Mouse (Mus musculus) liver, embryonic 14.5 days (tissue): ENCODE measurements around the gene Prss33. TPM values are rescaled to one million over a fixed set of nuclear protein-coding genes. Genes with fewer than 3 reads are reported as not detected.
A peak's percentile ranks its signal among the peaks of the same experiment; 100 is the strongest.

ENCODE experiments used
- ATAC-seq: fragments of 200-750 bp; cut with Nextera tagmentation; 2 replicates; pipeline ENCODE4 v1.8.0; 2017; ENCODE audit warnings: moderate number of reproducible peaks, mild to moderate bottlenecking, moderate library complexity; ENCODE audit not compliant: insufficient read depth
- DNase-seq, 3 experiments: peaks; one replicate each; pipeline ENCODE4 v3.0.0-alpha.2; 2012 to 2013; ENCODE audit warnings: low read depth in 3 of 3, low spot score in 3 of 3
- H3K27ac ChIP-seq: fragments of 300-500 bp; sonication (generic); 2 replicates; pipeline ENCODE4 v1.5.1; 2014; ENCODE audit warnings: moderate library complexity, mild to moderate bottlenecking, control low read depth, inconsistent platforms
- H3K27me3 ChIP-seq: fragments of 300-500 bp; sonication (generic); 2 replicates; pipeline ENCODE4 v1.6.1; 2014; ENCODE audit warnings: mild to moderate bottlenecking, low read length, moderate library complexity; ENCODE audit not compliant: control insufficient read depth, insufficient read depth
- H3K36me3 ChIP-seq: fragments of 300-500 bp; sonication (generic); replicated peaks from 2 replicates; pipeline ENCODE4 v1.6.1; 2014; ENCODE audit warnings: low read depth; ENCODE audit not compliant: control insufficient read depth, insufficient read depth
- H3K4me1 ChIP-seq, 2 experiments: fragments of 200-500 bp in 1 of 2; fragments of 300-500 bp in 1 of 2; sonication (generic) in 1 of 2; replicated peaks; 2 replicates each; pipeline ENCODE4 v1.6.1; 2012 to 2014; ENCODE audit warnings: antibody characterized with exemption in 1 of 2, inconsistent platforms in 1 of 2, low read length in 1 of 2; ENCODE audit not compliant: control insufficient read depth in 2 of 2, insufficient read depth in 2 of 2
- H3K4me2 ChIP-seq: fragments of 300-500 bp; sonication (generic); 2 replicates; pipeline ENCODE4 v1.6.1; 2014; ENCODE audit warnings: low read depth, mild to moderate bottlenecking, control low read depth, moderate library complexity
- H3K4me3 ChIP-seq, 2 experiments: fragments of 200-500 bp in 1 of 2; fragments of 300-500 bp in 1 of 2; sonication (generic) in 1 of 2; 2 replicates each; pipeline ENCODE4 v1.5.1; 2012 to 2014; ENCODE audit warnings: low read depth in 2 of 2, low read length in 2 of 2, mild to moderate bottlenecking in 2 of 2, control low read depth in 1 of 2, inconsistent platforms in 1 of 2, moderate library complexity in 1 of 2; ENCODE audit not compliant: insufficient read depth in 1 of 2
- H3K9ac ChIP-seq: fragments of 300-500 bp; sonication (generic); replicated peaks from 2 replicates; pipeline ENCODE4 v1.6.1; 2014; ENCODE audit warnings: mild to moderate bottlenecking, control low read depth, moderate library complexity
- H3K9me3 ChIP-seq: fragments of 300-500 bp; sonication (generic); 2 replicates; pipeline ENCODE4 v1.6.1; 2016; ENCODE audit warnings: low read length, mixed read lengths; ENCODE audit not compliant: control insufficient read depth
- CTCF ChIP-seq: IDR thresholded peaks from 2 replicates; pipeline ENCODE4 v1.5.1; 2016; ENCODE audit warnings: antibody characterized with exemption, low read depth, control low read depth
- EP300 ChIP-seq: IDR thresholded peaks from 2 replicates; pipeline ENCODE4 v1.6.1; 2016; ENCODE audit warnings: antibody characterized with exemption, low read depth
- WGBS: fragments of 180-500 bp; shearing (Covaris S2); extraction: QIAGEN DNeasy Blood & Tissue Kit; methylation state at CpG from one replicate; pipeline ENCODE4 v1.1.7; 2014; ENCODE audit not compliant: insufficient replicate concordance; 5-methylcytosine and 5-hydroxymethylcytosine counted together
- polyA plus RNA-seq, 2 experiments: library from polyadenylated mRNA; depleted of rRNA in 1 of 2; stranded (reverse) in 1 of 2; unstranded in 1 of 2; fragments of >200 nt; fragmentation: Nextera tagmentation in 1 of 2; extraction: Ambion mirVana in 1 of 2; gene quantifications; 2 replicates each; pipeline versions ENCODE4 v1.2.1 to v1.2.3; 2012 to 2014

The Prss33 gene
- polyA plus RNA-seq, 2 experiments, result not detected

- Histone ChIP-seq H3K9me3 (no peaks in the 10 kb centered on the region), H3K9ac (no peak overlapping the region), H3K4me2 (no peak overlapping the region), H3K4me3 (no peak overlapping the region), H3K27ac (no peak overlapping the region), H3K36me3 (no peaks in the 10 kb centered on the region), H3K4me1 (no peaks in the 10 kb centered on the region), H3K27me3 (no peaks in the 10 kb centered on the region)
- DNase-seq (no peak), ATAC-seq (no peak)
- no peak for TF ChIP-seq EP300
- no peak for TF ChIP-seq CTCF
- 69% methylated on average over 10 of the region's 10 CpGs for WGBS
Observed at GRCm38 (mm10) chr17:23854229-23854765, 18.4 kb upstream of the Prss33 start.

GRCm38 (mm10) chr17:23853292-23853691, 17.4 kb upstream of the Prss33 start:
- peak; percentile 92 for TF ChIP-seq CTCF
- no peak for TF ChIP-seq EP300
- no peak overlapping the region for H3K4me3 ChIP-seq
- no peaks in the 10 kb centered on the region for H3K27me3 ChIP-seq
- WGBS, result 26% methylated on average over 5 of the region's 5 CpGs
- H3K4me1 ChIP-seq, result no peaks in the 10 kb centered on the region
- H3K4me2 ChIP-seq, result no peak overlapping the region
- no peak for ATAC-seq
- H3K9ac ChIP-seq, result no peak overlapping the region
- H3K36me3 ChIP-seq, result no peaks in the 10 kb centered on the region
- H3K9me3 ChIP-seq, result no peaks in the 10 kb centered on the region
- no peak for DNase-seq
- no peak overlapping the region for H3K27ac ChIP-seq

DNA sequence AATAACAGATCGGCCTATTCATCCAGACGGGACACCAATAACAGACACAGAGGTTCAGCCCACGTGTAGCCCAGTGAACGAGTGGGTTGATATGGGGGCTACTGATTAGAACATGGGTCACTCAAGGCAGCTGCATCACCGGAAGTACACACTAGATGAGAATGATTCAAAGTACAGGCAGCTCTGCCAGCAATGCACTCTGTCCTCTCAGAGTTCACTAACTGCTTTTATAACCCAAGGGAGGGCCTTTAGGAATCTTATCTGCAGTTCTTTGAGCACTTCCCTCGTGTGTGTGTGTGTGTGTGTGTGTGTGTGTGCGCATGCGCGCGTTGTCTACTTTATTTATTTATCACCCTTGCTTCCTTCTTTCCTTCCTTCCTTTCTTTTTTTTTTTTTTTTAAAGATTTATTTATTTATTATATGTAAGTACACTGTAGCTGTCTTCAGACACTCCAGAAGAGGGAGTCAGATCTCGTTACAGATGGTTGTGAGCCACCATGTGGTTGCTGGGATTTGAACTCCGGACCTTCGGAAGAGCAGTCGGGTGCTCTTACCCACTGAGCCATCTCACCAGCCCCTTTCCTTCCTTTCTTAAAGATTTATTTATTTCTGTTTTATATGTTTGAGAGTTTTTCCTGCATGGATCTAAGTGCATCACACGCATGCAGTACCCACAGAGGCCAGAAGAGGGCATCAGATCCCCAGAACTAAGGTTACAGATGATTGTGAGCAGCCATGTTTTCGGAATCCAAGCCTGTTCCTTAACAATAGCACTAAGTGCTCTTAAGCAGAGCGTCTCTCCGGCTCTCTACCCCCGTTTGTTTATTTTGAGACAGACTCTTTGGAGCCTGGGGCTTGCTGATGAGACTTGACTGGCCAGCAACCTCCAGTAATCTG, 15.2 kb upstream of the Prss33 start:
- Histone ChIP-seq H3K36me3 (no peaks in the 10 kb centered on the region), H3K4me2 (no peak overlapping the region), H3K9me3 (no peaks in the 10 kb centered on the region), H3K27me3 (no peaks in the 10 kb centered on the region), H3K27ac (no peak overlapping the region), H3K4me1 (no peaks in the 10 kb centered on the region), H3K4me3 (no peak overlapping the region), H3K9ac (no peak overlapping the region)
- peak; percentile 83 for TF ChIP-seq CTCF
- no peak for TF ChIP-seq EP300
- 48% methylated on average over 18 of the region's 19 CpGs for WGBS
- DNase-seq, result no peak
- ATAC-seq, result no peak

DNA sequence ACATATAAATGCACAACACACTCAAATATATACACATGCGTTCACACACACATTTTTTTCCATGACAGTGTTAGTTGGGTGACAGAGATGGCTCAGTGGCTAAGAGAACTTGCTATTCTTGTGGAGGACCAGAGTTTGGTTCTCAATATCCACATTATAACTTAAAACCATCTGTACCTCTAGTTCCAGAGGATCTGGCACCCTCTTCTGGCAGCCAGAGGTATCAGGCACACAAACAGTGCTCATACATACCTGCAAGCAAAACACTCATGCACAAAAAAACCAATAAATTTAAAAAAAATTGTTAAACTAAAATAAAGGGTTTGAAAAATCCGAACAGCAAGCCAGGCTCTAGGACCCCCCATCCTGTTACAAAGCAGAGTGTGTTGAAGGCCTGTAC, 14.2 kb upstream of the Prss33 start:
- Histone ChIP-seq H3K4me2 (no peak overlapping the region), H3K27ac (no peak overlapping the region), H3K9me3 (no peaks in the 10 kb centered on the region), H3K4me3 (no peak overlapping the region), H3K9ac (no peak overlapping the region), H3K36me3 (no peaks in the 10 kb centered on the region), H3K27me3 (no peaks in the 10 kb centered on the region), H3K4me1 (no peaks in the 10 kb centered on the region)
- TF ChIP-seq CTCF (0 out of 2 replicates have a peak, but pooled peaks have one; percentile 14), EP300 (no peak)
- no peak for ATAC-seq
- DNase-seq, result no peak
- WGBS, result 43% methylated on average over 2 of the region's 2 CpGs

- Histone ChIP-seq H3K9ac (no peak within 1 kb of the TSS), H3K4me2 (peak within 1 kb of the TSS; percentile 48), H3K27me3 (no peaks in the 10 kb centered on the region), H3K4me1 (no peaks in the 10 kb centered on the region), H3K4me3 (peak within 1 kb of the TSS; percentile 1 to 22; a peak in 1 of 4 replicates), H3K36me3 (no peaks in the 10 kb centered on the region), H3K9me3 (no peaks in the 10 kb centered on the region), H3K27ac (no peak within 1 kb of the TSS)
- WGBS, result 19% methylated on average over 19 of the region's 19 CpGs
- TF ChIP-seq EP300 (no peak), CTCF (peak; percentile 93)
- peak in 2 of 3 experiments; percentile 53 to 55 for DNase-seq
- ATAC-seq, result peak; percentile 37; the same call in 1 of the 2 replicates
Observed at GRCm38 (mm10) chr17:23843812-23844273, 8.0 kb upstream of the Prss33 start, which contains the start of the genes Prss32 and Prss41. Gene Prss32 (plus strand): TSS chr17:23843855. Gene Prss41 (minus strand): TSS chr17:23844172.
